Mouse (Mus musculus): ENCODE data around the gene Cdh5. TPM values are rescaled to one million over a fixed set of nuclear protein-coding genes. Genes with fewer than 3 reads are reported as not detected.
A peak's percentile ranks its signal among the peaks of the same experiment; 100 is the strongest.
"Not testable (repeated sequence)": the region's sequence is repeated elsewhere in the genome, so short reads cannot be mapped to it uniquely, and the experiment has no call there.

Gene Cdh5
- total RNA-seq, 2 experiments from 2014 or later: 320 to 327 TPM

- intact Hi-C loops (cut with DNase I): no loop called here
- no peak for DNase-seq
Observed at GRCm38 (mm10) chr8:104088881-104089280, 12.5 kb upstream of the Cdh5 start.

- peak in 1 of 2 experiments; percentile 65 for DNase-seq
- intact Hi-C loops (cut with DNase I): not testable (repeated sequence)
Observed at GRCm38 (mm10) chr8:104090993-104091900, 10.2 kb upstream of the Cdh5 start.

- intact Hi-C loops (cut with DNase I): no loop called here
Observed at GRCm38 (mm10) chr8:104093336-104093735, 8.1 kb upstream of the Cdh5 start.

GRCm38 (mm10) chr8:104095595-104095994 is 5.8 kb upstream of the Cdh5 start:
- intact Hi-C loops (cut with DNase I): no loop called here

More at GRCm38 (mm10) chr8:104093336-104093735, 8.1 kb upstream of the Cdh5 start:
- DNase-seq: no peak

GRCm38 (mm10) chr8:104096644-104097043 is 4.8 kb upstream of the Cdh5 start:
- DNase-seq: peak; percentile 56 to 63
- intact Hi-C loops (cut with DNase I): no loop called here

More at GRCm38 (mm10) chr8:104095595-104095994, 5.8 kb upstream of the Cdh5 start:
- peak; percentile 49 to 59 for DNase-seq

- DNase-seq: no peak
- intact Hi-C loops (cut with DNase I): loop anchor here (2.0 kb wide), 1 partner anchor 48 kb away; no protein-coding TSS in a partner anchor
Observed at GRCm38 (mm10) chr8:104098671-104099346, 2.6 kb upstream of the Cdh5 start.

GRCm38 (mm10) chr8:104099347-104100099 is 1.9 kb upstream of the Cdh5 start:
- intact Hi-C loops (cut with DNase I): loop anchor here (2.0 to 5.0 kb wide), 2 partner anchors 47 to 243 kb away; no protein-coding TSS in a partner anchor
- DNase-seq: peak in 1 of 2 experiments; percentile 63

GRCm38 (mm10) chr8:104100724-104101123 is 701 bp upstream of the Cdh5 start:
- intact Hi-C loops (cut with DNase I): loop anchor here (5.0 kb wide), 1 partner anchor 242 kb away; no protein-coding TSS in a partner anchor
- not testable (repeated sequence) for DNase-seq

GRCm38 (mm10) chr8:104103462-104103861 is 2.0 kb downstream of the Cdh5 start:
- no peak for DNase-seq
- intact Hi-C loops (cut with DNase I): loop anchor here (5.0 kb wide), 1 partner anchor 239 kb away; no protein-coding TSS in a partner anchor

GRCm38 (mm10) chr8:104105768-104106167 is 4.3 kb downstream of the Cdh5 start:
- no peak for DNase-seq
- intact Hi-C loops (cut with DNase I): loop anchor here (2.0 kb wide), 1 partner anchor 17 kb away; no protein-coding TSS in a partner anchor

GRCm38 (mm10) chr8:104106276-104106946 is 5.0 kb downstream of the Cdh5 start:
- intact Hi-C loops (cut with DNase I): no loop called here
- no peak for DNase-seq

GRCm38 (mm10) chr8:104107111-104107510 is 5.7 kb downstream of the Cdh5 start:
- no peak for DNase-seq
- intact Hi-C loops (cut with DNase I): no loop called here

- DNase-seq: no peak
- intact Hi-C loops (cut with DNase I): no loop called here
Observed at GRCm38 (mm10) chr8:104108048-104108447, 6.6 kb downstream of the Cdh5 start.

GRCm38 (mm10) chr8:104110498-104111134 is 9.2 kb downstream of the Cdh5 start:
- intact Hi-C loops (cut with DNase I): no loop called here
- no peak for DNase-seq

GRCm38 (mm10) chr8:104121640-104122416 is 20.4 kb downstream of the Cdh5 start:
- DNase-seq: no peak
- intact Hi-C loops (cut with DNase I): loop anchor here (2.0 kb wide), 1 partner anchor 17 kb away; no protein-coding TSS in a partner anchor

- no peak for DNase-seq
- intact Hi-C loops (cut with DNase I): loop anchor here (2.0 kb wide), 1 partner anchor 18 kb away; no protein-coding TSS in a partner anchor
Observed at GRCm38 (mm10) chr8:104123080-104123657, 21.7 kb downstream of the Cdh5 start.

- no peak for DNase-seq
- intact Hi-C loops (cut with DNase I): no loop called here
Observed at GRCm38 (mm10) chr8:104124534-104124933, 23.1 kb downstream of the Cdh5 start.
